Mouse (Mus musculus): ENCODE measurements around the gene Rnf103.
"Not testable (repeated sequence)": the region's sequence is repeated elsewhere in the genome, so short reads cannot be mapped to it uniquely, and the experiment has no call there.

Gene Rnf103

DNA sequence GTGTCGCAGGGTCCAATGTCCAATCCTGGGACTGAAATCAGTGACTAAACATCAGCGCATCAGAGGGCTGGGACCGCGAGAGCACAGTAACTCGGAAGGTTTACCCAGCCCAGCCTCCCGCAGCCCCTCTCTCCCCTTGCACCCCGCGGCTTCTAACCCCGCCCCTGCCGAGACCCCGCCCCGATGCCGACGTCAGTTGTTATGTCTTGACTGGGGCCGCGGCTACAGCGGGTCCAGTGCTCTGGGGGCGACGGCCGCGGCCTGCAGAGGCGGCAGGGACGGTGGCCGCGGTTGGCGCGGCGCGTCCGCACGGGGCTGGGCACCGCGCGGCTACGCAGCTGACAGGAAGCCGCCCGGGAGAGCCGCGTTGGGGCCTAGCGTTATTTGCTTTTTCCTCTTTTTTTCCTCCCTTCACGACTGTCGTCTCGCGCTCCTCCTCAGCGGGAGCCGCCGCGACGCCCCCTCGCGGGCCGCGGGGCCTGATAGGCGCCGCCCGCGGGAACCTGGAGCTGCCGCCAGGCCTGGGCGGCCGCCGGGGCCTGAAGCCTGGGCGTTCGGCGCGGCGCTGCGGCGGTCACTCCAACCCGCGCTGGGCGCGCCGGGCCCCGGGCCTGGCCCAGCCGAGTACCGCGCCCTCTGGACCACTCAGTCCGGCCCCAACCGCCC is at the start of gene Rnf103:
Gene Rnf103 (plus strand): TSS at position 220 of the 666 bp plus-strand sequence.
- in situ Hi-C loops (cut with MboI; ENCODE audit: unreplicated experiment in 2 of 2) = no loop called here

DNA sequence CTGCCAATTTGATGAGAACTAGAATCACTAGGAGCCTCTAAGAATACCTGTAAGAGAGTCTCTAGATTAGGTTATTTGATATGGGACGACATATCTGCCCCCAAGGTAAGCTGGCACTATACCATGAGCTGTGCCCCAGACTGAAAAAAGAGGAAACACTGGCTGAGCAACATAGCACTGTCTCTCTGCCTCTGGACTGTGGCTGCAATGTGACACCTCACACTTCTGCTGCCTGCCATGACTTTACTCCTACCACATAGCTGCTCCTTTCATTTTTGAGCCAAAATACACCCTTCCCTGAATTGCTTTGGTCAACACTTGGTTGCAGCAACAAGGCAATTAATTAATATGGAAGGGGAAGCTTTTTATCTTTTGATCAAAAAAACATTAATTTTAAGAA is 48.9 kb upstream of the Rnf103 start:
- in situ Hi-C loops (cut with MboI; ENCODE audit: unreplicated experiment in 2 of 2) = loop anchor here in 1 of 2 experiments (5.0 to 25.0 kb wide), 2 partner anchors 93 to 368 kb away; no protein-coding TSS in a partner anchor

DNA sequence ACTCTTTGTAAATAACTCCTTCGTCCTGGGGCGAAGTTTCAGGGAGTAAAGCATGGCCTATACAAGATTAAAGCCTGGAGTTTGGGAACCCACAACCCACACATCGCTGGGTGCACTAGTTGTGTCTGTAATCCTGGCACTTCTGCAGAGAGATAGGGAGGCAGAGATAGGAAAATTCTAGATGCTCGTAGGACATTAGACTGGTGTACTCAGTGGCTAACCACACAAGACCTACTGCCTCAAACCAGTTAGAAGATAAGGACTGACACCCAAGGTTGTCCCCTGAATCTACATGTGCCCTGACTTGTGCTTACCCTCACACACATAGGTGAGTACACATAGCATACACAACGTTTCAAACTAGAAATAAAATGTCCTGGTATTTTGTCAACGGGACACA is 48.1 kb upstream of the Rnf103 start:
- in situ Hi-C loops (cut with MboI; ENCODE audit: unreplicated experiment in 2 of 2) = loop anchor here in 1 of 2 experiments (5.0 to 25.0 kb wide), 2 partner anchors 92 to 367 kb away; no protein-coding TSS in a partner anchor

DNA sequence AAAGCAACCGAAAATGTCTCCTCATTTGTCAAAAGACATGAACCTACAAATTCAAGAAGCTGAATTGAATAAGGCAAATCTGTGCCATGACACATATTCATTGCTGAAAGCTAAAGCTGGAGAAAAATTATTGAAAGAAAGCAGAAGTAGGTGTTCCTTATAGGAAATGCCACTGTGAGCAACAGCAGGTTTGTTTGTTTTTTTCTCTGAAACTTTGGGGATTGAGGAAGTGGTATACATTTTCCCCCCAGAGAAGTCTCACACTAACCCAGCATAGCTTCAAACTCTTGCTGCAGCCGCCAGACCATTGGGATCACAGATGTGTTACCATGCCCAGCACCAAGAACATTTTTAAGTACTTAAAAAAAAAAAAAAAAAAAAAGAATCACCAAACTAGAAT is 40.9 kb upstream of the Rnf103 start:
- in situ Hi-C loops (cut with MboI; ENCODE audit: unreplicated experiment in 2 of 2) = no loop called here

DNA sequence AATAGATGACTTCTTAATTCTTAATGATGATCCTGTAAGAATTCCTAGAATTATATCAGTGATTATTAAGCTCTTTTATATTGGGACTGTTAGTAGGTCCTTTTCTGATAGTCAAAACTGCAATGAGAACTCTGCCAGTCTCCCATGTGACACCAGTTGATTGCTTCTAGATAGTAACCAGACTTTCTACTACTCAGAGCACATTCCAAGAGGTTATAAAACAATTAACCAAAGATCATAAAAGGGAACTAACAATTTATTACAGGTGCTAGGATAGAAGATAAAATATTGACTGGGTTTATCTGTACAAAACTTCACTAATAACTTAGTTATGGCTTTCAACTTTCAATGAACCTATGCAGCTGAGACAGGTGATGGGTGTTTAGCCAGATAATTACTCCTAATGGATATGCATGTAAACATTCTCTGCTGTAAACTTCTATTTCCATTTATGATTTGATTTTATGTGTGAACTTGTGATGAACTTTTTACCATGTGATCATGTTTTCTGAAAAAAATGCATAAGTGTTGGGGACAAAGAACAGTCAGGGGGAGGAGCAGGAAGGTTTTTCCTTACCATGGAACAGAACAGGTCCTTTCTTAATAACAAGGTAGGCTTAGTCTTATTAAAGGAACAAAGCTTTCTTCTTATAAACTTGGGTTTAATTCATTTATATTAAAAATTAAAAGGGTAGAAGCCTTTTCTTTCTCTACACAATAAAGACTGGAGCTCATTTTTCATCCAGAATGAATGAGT is 39.5 kb upstream of the Rnf103 start:
- in situ Hi-C loops (cut with MboI; ENCODE audit: unreplicated experiment in 2 of 2) = not testable (repeated sequence)

DNA sequence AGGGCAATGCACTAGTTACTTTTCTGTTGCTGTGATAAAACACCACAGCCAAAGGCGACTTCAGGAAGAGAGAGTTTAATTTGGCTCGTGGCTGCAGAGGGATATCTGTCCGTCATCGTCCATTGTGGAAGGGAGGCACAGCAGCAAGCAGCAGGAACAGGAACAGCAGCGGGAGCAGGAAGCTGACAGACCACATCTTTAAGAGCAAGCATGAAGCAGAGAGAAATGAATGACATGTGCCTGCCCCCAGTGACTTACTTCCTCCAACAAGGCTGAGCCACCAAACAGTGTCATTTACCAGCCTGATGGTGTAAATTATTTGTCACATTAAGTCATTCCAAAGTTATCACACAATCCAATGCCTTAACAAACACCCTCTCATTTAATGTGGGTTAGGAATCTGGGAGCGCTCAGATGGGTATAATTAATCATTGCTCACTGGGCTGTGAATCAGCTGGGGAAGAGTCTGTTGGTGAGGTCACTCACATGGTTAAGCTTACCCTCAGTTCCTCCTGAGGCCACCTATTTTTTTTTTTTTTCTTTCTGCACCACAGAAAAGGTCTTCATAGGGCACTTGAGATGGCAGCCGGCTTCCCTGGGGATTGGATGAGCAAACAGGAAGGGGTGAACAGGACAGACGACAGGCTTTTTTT is 35.6 kb upstream of the Rnf103 start:
- in situ Hi-C loops (cut with MboI; ENCODE audit: unreplicated experiment in 2 of 2) = no loop called here

DNA sequence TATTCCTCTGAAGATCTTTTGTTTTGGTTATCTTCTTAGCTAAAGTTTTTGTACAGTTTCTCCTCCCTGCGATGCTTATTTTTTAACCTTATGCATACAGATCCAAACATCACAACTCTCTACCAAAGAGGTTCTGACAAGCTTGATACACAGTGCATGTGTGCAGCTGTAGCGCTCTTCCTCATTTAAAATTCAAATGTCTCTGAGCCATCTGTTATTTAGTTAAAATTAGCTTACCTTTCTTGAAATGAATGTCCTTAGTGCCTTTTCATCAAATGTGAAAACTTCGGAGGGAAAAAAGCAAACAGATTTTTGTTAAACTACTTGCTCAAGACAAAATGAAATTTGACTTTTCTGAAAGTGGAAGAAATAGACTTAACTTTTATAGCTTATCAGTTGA is 28.5 kb upstream of the Rnf103 start:
- in situ Hi-C loops (cut with MboI; ENCODE audit: unreplicated experiment in 2 of 2) = no loop called here

DNA sequence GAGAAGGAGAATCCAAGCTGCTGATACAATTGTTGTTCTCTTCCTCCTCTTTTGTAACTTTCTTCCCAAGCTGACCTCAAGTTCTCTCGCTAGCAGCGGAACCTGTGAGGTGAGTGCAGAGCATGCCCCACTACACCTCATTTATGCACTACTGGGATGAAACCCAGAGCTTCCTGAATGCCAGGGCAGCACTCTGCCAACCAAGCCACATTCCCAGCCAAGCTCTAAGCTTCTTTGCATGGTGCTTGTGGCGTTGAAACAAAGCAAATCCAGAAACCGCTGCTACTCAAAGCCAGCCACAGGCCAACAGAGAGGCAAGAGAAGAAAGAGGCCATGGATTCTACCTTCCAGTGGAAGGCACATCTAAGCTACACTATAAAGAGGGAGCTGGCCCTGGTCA is 25.9 kb upstream of the Rnf103 start:
- in situ Hi-C loops (cut with MboI; ENCODE audit: unreplicated experiment in 2 of 2) = no loop called here

DNA sequence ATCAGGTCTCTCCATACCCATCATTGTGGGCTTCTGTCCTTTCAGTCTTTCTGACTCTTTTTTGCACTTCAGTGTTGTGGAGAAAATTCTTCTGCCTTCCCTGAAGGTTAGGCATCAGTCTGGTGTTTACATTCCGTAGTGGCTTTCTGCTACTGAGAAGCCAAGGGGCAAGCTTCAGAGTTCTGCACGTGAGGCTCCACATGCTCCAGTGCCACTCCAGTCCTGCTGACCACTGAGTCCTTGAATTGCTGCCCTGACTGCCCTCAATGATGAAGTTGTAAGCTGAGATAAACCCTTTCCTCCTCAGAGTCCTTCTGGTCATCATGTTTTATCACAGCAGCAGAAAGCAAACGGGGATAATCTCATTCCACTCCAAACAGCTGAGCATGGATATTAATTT is 24.4 kb upstream of the Rnf103 start:
- in situ Hi-C loops (cut with MboI; ENCODE audit: unreplicated experiment in 2 of 2) = no loop called here

DNA sequence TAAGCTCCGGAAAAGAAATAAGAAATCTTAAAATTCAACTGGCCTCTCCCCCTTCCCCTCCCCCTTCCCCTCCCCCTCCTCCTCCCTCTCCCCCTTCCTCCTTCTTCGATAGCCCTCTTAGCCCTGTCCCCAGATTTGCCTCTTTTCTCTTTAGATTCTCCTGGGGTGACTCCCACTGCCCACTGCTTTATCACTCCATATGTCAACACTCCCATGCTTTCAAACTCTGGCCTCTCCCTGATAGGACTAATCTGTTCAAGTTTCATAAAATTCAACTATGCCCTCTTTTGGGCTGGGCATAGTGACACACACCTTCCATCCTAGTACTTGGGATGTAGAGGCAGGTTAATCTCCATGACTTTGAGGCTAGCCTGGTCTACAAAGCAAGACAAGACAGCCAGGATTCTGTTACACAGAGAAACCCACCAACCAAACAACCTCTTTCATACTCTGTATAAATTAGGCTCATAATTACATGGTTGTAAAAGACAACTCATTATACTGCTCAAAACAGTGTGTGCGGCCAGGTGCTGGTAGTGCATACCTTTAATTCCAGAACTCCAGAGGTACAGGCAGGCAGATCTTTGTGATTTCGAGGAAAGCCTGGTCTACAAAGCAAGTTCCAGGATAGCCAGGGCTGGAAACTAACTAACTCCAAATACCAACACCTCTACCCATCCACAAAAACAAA is 21.7 kb upstream of the Rnf103 start:
- in situ Hi-C loops (cut with MboI; ENCODE audit: unreplicated experiment in 2 of 2) = no loop called here

DNA sequence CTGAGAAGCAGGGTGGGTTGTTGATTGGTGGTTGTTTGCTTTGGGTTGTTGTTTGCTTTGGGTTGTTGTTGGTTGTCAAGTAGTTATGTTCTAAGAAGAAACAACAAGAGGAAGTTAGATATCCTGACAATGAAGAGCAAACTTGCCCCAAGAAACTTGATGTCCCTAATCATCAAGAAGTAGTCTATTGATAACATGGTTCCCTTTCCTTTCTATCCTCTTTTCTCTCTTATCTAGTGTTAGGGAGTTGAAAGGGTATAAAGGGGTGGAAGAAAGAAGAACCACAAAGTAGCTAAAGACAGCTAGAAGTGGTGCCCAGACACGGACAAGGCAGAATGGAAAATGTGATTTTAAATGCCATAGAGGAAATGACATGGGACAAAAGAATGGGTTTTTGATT is 20.9 kb upstream of the Rnf103 start:
- in situ Hi-C loops (cut with MboI; ENCODE audit: unreplicated experiment in 2 of 2) = no loop called here

DNA sequence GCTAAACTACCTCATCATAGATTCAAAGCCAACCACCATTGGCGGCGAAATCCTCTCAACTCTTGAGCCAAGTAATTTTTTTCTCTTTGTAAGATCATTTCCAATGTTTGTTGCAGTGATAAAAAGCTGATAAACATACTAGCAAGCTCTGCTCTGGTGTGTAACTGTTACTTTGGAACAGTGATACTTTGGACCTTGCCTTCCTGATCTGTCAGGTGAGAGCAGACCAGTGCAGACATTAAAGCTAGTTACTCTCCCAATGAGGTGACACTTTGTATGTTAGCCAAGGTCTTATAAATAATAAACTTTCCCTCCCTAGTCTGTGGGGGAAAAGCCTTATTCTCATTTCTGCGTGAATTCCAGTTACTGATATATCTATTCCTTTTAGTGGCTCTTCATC is 18.1 kb upstream of the Rnf103 start:
- in situ Hi-C loops (cut with MboI; ENCODE audit: unreplicated experiment in 2 of 2) = no loop called here

DNA sequence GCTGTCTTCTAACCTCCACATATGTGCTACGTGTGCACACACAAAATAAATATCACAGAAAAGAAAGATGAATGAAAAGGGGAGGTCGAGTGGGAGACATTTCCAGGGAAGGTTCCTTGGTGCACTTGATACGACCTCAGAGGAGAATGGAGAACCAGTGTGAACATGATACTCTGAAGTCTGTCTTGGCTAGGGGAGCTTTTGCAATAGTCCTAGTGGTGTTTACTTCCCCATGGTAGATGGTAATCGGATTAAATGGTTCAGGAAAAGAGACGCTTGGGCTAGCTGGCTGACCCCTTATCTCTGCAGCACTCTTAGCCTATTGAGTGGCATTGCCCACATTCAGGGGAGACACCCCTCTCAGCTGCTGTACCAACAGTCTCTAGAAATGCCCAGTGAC is 16.9 kb upstream of the Rnf103 start:
- in situ Hi-C loops (cut with MboI; ENCODE audit: unreplicated experiment in 2 of 2) = no loop called here

DNA sequence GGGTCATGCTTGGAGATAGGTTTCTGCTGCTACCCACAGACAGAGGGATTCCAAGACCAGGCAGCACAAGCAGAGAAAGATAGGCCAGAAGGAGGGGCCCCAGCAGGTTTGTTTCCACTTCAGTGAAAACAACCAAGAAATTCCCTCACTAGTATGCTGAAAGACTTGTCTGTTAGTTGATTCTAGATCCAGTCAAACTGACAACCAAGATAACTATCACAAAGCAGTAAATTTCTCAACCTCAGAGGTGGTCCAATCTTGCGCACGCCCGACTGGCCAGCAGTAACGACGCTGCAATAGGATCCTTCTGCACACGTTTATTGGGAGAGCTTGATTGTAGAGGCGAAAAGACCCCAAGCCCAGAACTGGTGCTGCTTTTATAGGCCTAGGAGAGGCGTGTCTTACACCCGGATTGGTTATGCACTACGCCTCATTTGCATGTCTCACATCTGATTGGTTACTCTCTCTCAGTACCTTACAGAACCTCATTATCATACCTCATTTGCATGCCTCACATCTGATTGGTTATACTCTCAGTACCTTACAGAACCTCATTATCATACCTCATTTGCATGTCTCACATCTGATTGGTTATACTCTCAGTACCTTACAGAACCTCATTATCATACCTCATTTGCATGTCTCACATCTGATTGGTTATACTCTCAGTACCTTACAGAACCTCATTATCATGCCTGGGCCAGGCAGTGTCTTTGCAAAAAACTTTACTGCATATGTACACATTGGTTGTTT is 14.7 kb upstream of the Rnf103 start:
- in situ Hi-C loops (cut with MboI; ENCODE audit: unreplicated experiment in 2 of 2) = not testable (repeated sequence)

DNA sequence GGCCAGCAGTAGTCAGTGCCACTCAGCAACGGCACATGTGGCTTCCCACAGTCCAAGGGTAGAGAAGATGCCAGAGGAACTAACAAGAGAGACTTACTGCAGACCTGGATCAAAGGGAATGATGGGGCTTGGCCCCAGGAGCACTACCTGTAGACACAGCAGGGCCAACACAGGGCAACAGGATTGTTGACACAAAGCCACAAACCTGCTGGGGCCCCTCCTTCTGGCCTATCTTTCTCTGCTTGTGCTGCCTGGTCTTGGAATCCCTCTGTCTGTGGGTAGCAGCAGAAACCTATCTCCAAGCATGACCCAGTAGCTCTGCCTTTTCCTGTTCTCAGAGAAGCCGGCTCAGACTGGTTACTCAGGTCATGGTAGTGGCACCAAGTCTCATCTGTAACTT is 14.1 kb upstream of the Rnf103 start:
- in situ Hi-C loops (cut with MboI; ENCODE audit: unreplicated experiment in 2 of 2) = not testable (repeated sequence)

DNA sequence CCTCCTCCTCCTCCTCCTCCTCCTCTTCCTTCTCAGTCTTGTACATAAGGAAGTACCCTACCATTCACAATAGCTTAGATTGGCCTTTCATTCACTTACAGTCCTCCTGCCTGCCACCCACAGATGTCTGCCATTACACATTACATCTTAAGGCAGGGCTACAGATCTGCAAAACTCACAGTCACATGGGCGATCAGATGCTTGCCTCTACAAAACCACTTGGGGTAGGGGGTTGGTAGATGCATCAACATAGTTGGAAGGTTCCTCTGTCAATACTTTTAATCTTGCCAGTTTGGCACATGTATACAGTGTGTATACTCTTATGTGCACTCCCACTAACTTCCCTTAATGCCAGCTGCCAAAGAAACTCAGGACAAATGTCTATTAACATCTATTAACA is 13.6 kb upstream of the Rnf103 start:
- in situ Hi-C loops (cut with MboI; ENCODE audit: unreplicated experiment in 2 of 2) = no loop called here

DNA sequence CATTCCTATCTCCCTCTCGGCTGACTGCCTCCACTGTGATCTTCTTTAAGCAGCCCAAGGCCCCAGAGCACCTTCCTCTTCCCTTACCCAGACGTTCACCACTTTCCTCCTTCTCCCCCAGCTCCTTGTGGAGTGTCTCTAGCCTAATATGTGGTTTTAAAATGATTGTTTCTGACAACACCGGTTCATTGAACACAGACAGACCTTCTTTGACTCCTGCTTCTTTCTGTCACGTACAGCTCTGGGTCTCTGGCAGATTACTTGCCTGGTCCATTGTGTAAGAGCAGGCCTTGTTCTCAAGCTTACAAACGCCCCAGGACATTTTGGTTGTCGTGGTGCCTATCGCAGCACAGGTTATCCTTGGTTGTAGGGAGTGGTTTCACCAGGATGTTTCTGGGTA is 12.6 kb upstream of the Rnf103 start:
- in situ Hi-C loops (cut with MboI; ENCODE audit: unreplicated experiment in 2 of 2) = no loop called here

DNA sequence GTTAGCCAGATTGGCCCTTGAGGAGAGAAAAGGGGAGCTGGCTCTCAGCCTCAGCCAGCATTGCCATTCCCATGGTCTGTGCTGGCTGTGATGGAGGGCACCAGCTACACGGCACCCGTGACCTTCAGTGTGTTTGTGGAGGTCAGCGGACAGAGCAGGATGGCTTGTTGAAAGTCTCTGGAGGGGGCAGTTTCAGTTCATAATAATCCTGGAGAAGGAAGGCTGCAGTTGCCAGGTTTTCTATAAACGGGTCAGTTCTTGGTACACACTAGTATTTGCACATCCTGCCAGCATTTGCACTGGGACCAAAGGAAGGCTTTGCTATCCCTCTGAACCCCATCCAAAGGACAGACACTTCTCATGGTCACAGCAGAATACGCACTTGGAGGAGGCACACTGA is 8.4 kb upstream of the Rnf103 start:
- in situ Hi-C loops (cut with MboI; ENCODE audit: unreplicated experiment in 2 of 2) = no loop called here

DNA sequence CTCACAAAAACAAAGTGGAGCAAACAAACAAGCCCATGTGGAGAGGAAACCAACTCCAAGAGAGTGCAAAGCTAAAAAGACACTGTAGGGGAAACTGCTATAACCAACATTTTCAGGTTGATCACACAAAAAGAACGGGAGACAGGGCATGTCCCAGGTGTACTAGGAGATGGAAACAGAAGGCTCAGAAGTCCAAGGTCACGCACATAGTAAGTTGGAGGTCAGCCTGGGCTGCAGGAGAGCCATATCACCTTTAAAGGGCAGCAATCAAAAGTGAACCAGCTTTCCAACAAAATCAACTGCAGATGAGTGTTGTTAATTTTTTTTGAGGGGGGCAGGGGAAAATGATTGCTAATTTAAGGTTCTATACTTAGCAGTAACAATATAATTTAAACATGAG is 7.5 kb upstream of the Rnf103 start:
- in situ Hi-C loops (cut with MboI; ENCODE audit: unreplicated experiment in 2 of 2) = no loop called here

DNA sequence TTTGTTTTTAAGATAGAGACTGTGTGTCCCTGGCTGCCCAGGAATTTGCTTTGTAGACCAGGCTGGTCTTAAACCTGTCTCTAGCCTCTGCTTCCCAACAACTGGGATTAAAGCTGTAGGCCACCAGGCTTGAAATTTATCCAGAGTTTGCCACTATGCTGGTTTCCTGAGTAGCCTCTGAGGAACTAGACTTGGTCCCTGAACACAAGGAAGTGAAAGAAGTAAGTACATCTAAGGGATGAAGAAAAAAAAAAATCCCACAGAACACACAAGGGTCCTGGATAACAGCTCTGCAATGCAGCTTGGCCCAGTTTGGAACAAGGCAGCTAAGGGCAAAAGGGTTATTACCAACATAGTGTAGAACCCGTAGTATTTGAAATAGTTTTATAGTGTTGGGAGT is 6.8 kb upstream of the Rnf103 start:
- in situ Hi-C loops (cut with MboI; ENCODE audit: unreplicated experiment in 2 of 2) = no loop called here

Data from v-Abl transformed pro-B cells (cell line).